Mouse (Mus musculus) heart, embryonic 10.5 days (tissue): ENCODE measurements around the gene Tmem151a. TPM values are rescaled to one million over a fixed set of nuclear protein-coding genes. Genes with fewer than 3 reads are reported as not detected.

Source experiments
- DNase-seq: peaks from one replicate; pipeline ENCODE4 v3.0.0-alpha.2; 2017; ENCODE audit warnings: low spot score
- H3K27ac ChIP-seq: fragments of 300-500 bp; sonication (generic); 2 replicates; pipeline ENCODE4 v1.5.1; 2016; ENCODE audit warnings: mild to moderate bottlenecking
- H3K27me3 ChIP-seq: fragments of 300-500 bp; sonication (generic); 2 replicates; pipeline ENCODE4 v1.6.1; 2016; ENCODE audit warnings: mild to moderate bottlenecking; ENCODE audit not compliant: poor library complexity, insufficient read depth, severe bottlenecking
- H3K36me3 ChIP-seq: fragments of 300-500 bp; sonication (generic); 2 replicates; pipeline ENCODE4 v1.6.1; 2016; ENCODE audit warnings: mild to moderate bottlenecking, moderate library complexity
- H3K4me1 ChIP-seq: fragments of 300-500 bp; sonication (generic); 2 replicates; pipeline ENCODE4 v1.6.1; 2016; ENCODE audit warnings: mild to moderate bottlenecking
- H3K4me3 ChIP-seq: fragments of 300-500 bp; sonication (generic); 2 replicates; pipeline ENCODE4 v1.5.1; 2016; ENCODE audit warnings: mild to moderate bottlenecking, moderate library complexity
- H3K9me3 ChIP-seq: fragments of 300-500 bp; sonication (generic); 2 replicates; pipeline ENCODE4 v1.6.1; 2016; ENCODE audit warnings: mild to moderate bottlenecking, moderate library complexity
- WGBS: fragments of 180-500 bp; shearing (Covaris S2); methylation state at CpG from one replicate; pipeline ENCODE4 v1.1.7; 2016; 5-methylcytosine and 5-hydroxymethylcytosine counted together
- polyA plus RNA-seq: library from polyadenylated mRNA; unstranded; fragments of >200 nt; fragmentation: Nextera tagmentation; extraction: Ambion mirVana; gene quantifications from 2 replicates; pipeline ENCODE4 v1.2.1, GENCODE M21; 2016

The Tmem151a gene
- polyA plus RNA-seq, 1 experiment from 2014 or later: 7.6 TPM

DNA sequence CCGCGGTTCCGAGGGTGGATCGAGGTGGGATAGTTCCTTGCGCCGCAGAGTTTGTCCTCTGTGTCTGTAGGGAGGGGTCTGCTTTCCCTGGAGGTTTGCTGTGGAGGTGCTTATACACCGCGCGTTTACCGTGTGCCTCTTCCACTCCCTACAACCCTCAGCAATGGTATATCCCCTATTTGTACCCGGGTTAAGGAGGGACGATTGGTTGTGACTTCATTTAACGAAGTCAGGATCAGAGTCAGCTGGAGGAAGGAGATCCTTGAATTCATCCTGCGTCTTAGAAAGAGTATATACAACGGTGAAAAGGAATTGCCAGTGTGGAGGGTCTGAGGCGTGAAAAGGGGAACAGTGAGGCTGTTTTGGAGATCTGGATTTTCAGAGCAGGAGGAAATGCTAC lies 43.7 kb downstream of the Tmem151a start:
- H3K4me1 ChIP-seq: peaks cover 33% of the 10 kb centered on the region

DNA sequence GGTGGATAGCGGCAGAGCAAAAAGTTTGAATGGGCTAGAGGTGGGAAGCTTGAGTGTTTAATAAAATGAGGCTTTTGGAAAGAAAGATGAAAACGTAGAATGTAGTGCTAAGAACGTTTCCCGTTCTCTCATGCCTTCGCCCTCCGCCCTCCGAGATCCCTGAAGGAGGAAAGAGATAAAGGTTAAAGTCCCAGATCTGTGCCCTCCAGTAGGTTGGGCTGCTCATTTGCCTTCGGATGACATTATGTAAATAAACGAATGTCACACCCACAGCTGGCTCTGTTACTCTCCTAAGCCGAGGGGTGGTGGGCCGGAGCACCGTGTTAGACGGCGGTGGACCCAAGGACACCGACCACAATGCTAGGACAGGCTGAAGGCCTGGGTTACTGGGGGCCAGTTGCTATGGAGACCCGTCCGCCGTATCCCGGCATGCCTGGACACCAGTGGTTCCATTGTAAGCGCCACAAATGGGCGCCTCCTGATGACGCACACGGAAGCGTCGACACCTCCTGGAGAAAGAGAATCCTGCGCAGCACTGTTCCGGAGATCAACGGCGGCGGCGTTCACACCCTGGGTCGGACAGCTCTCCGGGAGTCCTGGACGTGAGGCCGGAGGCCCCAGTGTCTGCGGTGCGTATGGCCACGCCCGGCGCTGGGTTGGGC lies 44.3 kb downstream of the Tmem151a start, which contains the start of gene Brms1:
Gene Brms1 (plus strand): TSS at position 493 of the 662 bp plus-strand sequence.
- peak; percentile 98 for DNase-seq
- WGBS: 6% methylated on average over 40 of the region's 40 CpGs
- peak within 1 kb of the TSS; percentile 85 for H3K4me3 ChIP-seq
- H3K4me1 ChIP-seq: peaks cover 33% of the 10 kb centered on the region
- H3K36me3 ChIP-seq: peaks cover 16% of the 10 kb centered on the region
- no peaks in the 10 kb centered on the region for H3K9me3 ChIP-seq
- peak within 1 kb of the TSS; percentile 84 for H3K27ac ChIP-seq
- H3K27me3 ChIP-seq: no peaks in the 10 kb centered on the region

More for the DNA sequence above, 43.7 kb downstream of the Tmem151a start:
- peak overlapping the region; percentile 85 for H3K4me3 ChIP-seq
- peak overlapping the region; percentile 84 for H3K27ac ChIP-seq
- 2% methylated on average over 16 of the region's 16 CpGs for WGBS
- peaks cover 22% of the 10 kb centered on the region for H3K36me3 ChIP-seq
- no peaks in the 10 kb centered on the region for H3K27me3 ChIP-seq
- H3K9me3 ChIP-seq: no peaks in the 10 kb centered on the region
- peak; percentile 61 for DNase-seq

DNA sequence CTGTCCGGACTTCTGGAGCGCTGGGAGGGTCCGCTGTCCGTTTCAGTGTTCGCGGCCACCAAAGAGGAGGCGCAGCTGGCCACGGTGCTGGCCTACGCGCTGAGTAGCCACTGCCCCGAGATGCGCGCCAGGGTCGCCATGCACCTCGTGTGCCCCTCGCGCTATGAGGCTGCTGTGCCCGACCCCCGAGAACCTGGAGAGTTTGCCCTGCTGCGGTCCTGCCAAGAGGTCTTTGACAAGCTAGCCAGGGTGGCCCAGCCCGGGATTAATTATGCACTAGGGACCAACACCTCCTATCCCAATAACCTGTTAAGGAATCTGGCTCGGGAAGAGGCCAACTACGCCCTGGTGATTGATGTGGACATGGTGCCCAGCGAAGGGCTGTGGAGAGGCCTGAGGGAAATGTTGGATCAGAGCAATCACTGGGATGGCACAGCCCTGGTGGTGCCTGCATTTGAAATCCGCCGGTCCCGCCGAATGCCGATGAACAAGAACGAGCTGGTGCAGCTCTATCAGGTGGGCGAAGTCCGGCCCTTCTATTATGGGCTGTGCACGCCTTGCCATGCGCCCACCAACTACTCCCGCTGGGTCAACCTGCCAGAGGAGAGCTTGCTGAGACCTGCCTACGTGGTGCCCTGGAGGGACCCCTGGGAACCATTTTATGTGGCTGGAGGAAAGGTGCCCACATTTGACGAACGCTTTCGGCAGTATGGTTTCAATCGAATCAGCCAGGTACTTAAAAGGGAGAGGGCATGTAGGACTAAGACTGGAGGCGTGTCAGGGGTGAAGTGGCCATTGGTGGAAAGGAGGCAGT lies 45.8 kb downstream of the Tmem151a start:
- Histone ChIP-seq H3K27me3 (no peaks in the 10 kb centered on the region), H3K4me3 (peak overlapping the region; percentile 85), H3K27ac (peak overlapping the region; percentile 87), H3K36me3 (peaks cover 6% of the 10 kb centered on the region), H3K4me1 (peaks cover 33% of the 10 kb centered on the region), H3K9me3 (no peaks in the 10 kb centered on the region)
- no peak for DNase-seq
- WGBS: 17% methylated on average over 41 of the region's 41 CpGs

- under 1% methylated on average over 37 of the region's 44 CpGs for WGBS
- Histone ChIP-seq H3K4me3 (peak within 1 kb of the TSS; percentile 85), H3K27ac (peak within 1 kb of the TSS; percentile 87), H3K4me1 (peaks cover 33% of the 10 kb centered on the region), H3K9me3 (no peaks in the 10 kb centered on the region), H3K27me3 (no peaks in the 10 kb centered on the region), H3K36me3 (peaks cover under 1% of the 10 kb centered on the region)
- DNase-seq: peak; percentile 95
Measured at GRCm38 (mm10) chr19:5038709-5039156, 46.6 kb downstream of the Tmem151a start, which contains the start of the genes B4gat1 and AC124502.3. B4gat1 (plus strand) TSS chr19:5038826. AC124502.3 (plus strand) TSS chr19:5038891.

DNA sequence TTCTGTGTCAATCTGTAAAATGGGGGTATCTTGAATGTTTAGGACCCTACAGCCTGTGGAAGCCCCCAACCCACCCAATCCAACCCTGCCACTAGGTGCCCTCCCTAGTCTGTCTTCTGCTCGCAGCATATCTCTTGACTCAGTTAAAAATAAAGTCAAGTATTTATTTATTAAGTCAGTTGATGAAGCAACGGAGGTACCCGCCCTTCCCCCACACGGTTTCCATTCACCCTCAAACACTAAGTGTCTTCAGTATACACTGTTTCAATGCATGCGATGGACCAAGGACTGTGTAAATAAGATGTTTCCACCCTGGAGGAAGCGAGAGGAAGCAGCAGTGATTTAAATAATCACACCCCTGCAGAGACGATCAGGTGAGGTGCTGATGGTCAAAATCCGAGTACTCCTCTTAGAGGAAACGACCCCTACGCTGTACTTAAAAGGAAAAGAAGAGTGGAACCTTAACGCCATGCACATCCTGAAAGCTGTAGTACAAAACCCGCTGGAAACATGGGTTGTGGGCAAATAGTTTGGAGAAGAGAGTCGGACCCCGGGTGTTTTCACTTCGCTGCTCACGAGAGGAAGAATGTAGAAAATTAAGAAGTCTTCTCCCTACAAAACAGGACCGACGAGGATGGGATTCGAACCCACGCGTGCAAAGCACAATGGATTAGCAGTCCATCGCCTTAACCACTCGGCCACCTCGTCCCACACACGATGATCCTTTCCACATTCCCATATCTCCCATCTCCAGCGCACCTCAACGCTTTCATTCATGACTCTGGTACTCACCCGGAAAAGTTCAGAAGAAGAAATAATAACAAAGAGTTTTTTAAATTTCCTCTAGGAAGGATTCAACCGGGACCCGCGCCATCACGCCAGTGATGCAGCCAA lies 47.4 kb downstream of the Tmem151a start:
- Histone ChIP-seq H3K4me3 (peak overlapping the region; percentile 85), H3K9me3 (no peaks in the 10 kb centered on the region), H3K27ac (peak overlapping the region; percentile 87), H3K27me3 (no peaks in the 10 kb centered on the region), H3K4me1 (peaks cover 33% of the 10 kb centered on the region), H3K36me3 (no peaks in the 10 kb centered on the region; the same call in 1 of the 2 replicates)
- peak; percentile 89 for DNase-seq
- WGBS: 3% methylated on average over 32 of the region's 32 CpGs

DNA sequence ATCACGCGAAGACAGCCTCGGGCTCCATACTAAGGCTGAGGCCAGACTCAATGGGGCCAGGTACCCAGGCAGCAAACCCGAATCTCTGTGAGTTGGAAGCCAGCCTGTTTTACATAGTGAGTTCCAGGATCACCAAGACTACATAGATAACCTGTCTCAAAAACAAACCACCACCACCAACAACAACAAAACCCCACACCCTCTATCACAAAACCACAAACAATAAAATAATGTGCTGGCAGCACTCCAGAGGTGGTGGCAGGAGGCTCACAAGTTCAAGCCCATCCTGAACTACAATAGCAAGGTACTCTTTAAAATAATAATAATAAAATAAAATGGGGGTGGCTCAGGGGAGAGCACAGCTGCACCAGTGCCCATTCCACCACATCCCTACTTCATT lies 48.8 kb downstream of the Tmem151a start:
- WGBS: 72% methylated on average over 4 of the region's 4 CpGs
- no peaks in the 10 kb centered on the region for H3K9me3 ChIP-seq
- peaks cover 26% of the 10 kb centered on the region for H3K4me1 ChIP-seq
- H3K27ac ChIP-seq: no peak overlapping the region
- no peak for DNase-seq
- no peaks in the 10 kb centered on the region for H3K27me3 ChIP-seq
- H3K4me3 ChIP-seq: no peak overlapping the region
- H3K36me3 ChIP-seq: peaks cover 7% of the 10 kb centered on the region

GRCm38 (mm10) chr19:5032686-5033085 lies 52.6 kb downstream of the Tmem151a start:
- WGBS: 73% methylated on average over 3 of the region's 3 CpGs
- Histone ChIP-seq H3K27ac (no peak overlapping the region), H3K36me3 (peaks cover 46% of the 10 kb centered on the region), H3K9me3 (no peaks in the 10 kb centered on the region), H3K4me3 (no peak overlapping the region), H3K4me1 (peaks cover 3% of the 10 kb centered on the region; the same call in 1 of the 2 replicates), H3K27me3 (no peaks in the 10 kb centered on the region)
- no peak for DNase-seq

DNA sequence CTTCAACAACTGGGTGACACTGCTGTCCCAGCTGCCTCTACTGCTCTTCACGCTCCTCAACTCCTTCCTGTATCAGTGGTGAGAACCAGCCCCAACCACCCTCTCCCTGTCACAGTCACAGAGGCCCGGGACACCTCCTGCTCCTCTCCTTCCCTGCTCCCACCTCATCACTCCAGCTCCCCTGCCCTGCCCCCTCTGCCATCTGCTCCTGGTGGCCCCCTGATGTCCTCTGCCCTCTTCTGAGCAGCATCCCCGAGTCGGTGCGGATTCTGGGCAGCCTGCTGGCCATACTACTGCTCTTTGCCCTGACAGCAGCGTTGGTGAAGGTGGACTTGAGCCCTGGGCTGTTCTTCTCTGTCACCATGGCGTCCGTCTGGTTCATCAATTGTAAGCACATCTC lies 59.2 kb downstream of the Tmem151a start:
- H3K27ac ChIP-seq: no peak overlapping the region
- H3K4me3 ChIP-seq: no peak overlapping the region
- DNase-seq: no peak
- H3K27me3 ChIP-seq: no peaks in the 10 kb centered on the region
- no peaks in the 10 kb centered on the region for H3K9me3 ChIP-seq
- H3K4me1 ChIP-seq: peaks cover 12% of the 10 kb centered on the region
- 82% methylated on average over 8 of the region's 8 CpGs for WGBS
- H3K36me3 ChIP-seq: peaks cover 58% of the 10 kb centered on the region

- H3K27me3 ChIP-seq: no peaks in the 10 kb centered on the region
- under 1% methylated on average over 62 of the region's 62 CpGs for whole genome bisulfite sequencing
- H3K4me1 ChIP-seq: peaks cover 12% of the 10 kb centered on the region
- H3K9me3 ChIP-seq: no peaks in the 10 kb centered on the region
- H3K27ac ChIP-seq: peak within 1 kb of the TSS; percentile 94
- H3K36me3 ChIP-seq: peaks cover 35% of the 10 kb centered on the region
- H3K4me3 ChIP-seq: peak within 1 kb of the TSS; percentile 78
- peak; percentile 97 for DNase-seq
Measured at GRCm38 (mm10) chr19:5023621-5024479, 61.5 kb downstream of the Tmem151a start, which contains the start of gene Slc29a2. Slc29a2 (plus strand) TSS chr19:5023860.

DNA sequence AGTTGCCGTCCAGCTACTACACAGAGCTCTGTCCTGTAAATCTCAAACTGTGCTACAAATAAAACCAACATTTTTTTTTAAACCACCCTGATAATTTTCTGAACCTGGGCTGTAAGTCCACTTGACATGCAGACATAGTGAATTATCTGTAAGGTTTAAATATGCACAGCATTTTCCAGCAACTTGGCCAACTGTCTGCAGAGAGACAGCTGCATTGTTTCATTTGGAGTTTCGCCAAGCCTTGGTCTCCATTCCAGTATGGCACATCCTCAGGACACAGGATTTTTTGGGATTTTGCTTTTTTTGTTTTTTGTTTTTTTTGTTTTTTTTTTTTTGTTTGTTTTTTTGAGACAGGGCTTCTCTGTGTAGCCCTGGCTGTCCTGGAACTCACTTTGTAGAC lies 63.9 kb downstream of the Tmem151a start:
- H3K4me3 ChIP-seq: no peak overlapping the region
- H3K36me3 ChIP-seq: peaks cover 11% of the 10 kb centered on the region
- no peak overlapping the region for H3K27ac ChIP-seq
- no peaks in the 10 kb centered on the region for H3K27me3 ChIP-seq
- WGBS: 81% methylated on average over 2 of the region's 2 CpGs
- DNase-seq: no peak
- peaks cover 20% of the 10 kb centered on the region for H3K4me1 ChIP-seq
- H3K9me3 ChIP-seq: no peaks in the 10 kb centered on the region
